Mouse (Mus musculus): ENCODE data around the gene Atp6v0e. TPM values are rescaled to one million over a fixed set of nuclear protein-coding genes. Genes with fewer than 3 reads are reported as not detected.

The Atp6v0e gene
- polyA plus RNA-seq, 1 experiment from 2014 or later = 136 TPM

- Histone ChIP-seq H3K4me2 (ENCODE audit: low read depth, low read length) (no peak overlapping the region), H3K27me3 (ENCODE audit: control insufficient read depth, insufficient read depth, low read depth, low read length) (no peaks in the 10 kb centered on the region), H3K36me3 (ENCODE audit: control insufficient read depth, insufficient read depth) (peaks cover 5% of the 10 kb centered on the region), H3K9me3 (replicated peaks; ENCODE audit: control insufficient read depth, low read length) (no peaks in the 10 kb centered on the region), H3K4me3 (ENCODE audit: low read depth, low read length) (no peak overlapping the region), H3K4me1 (ENCODE audit: control insufficient read depth, low read depth, low read length) (no peaks in the 10 kb centered on the region; the same call in 1 of the 2 replicates), H3K27ac (ENCODE audit: low read length) (no peak overlapping the region), H3K9ac (ENCODE audit: low read depth, low read length) (no peak overlapping the region)
- 77% methylated on average over 9 of the region's 9 CpGs for WGBS (ENCODE audit: insufficient replicate concordance)
- no peak for ATAC-seq (ENCODE audit: low read depth)
Observed at GRCm38 (mm10) chr17:26644509-26645410, 18.3 kb upstream of the Atp6v0e start.

DNA sequence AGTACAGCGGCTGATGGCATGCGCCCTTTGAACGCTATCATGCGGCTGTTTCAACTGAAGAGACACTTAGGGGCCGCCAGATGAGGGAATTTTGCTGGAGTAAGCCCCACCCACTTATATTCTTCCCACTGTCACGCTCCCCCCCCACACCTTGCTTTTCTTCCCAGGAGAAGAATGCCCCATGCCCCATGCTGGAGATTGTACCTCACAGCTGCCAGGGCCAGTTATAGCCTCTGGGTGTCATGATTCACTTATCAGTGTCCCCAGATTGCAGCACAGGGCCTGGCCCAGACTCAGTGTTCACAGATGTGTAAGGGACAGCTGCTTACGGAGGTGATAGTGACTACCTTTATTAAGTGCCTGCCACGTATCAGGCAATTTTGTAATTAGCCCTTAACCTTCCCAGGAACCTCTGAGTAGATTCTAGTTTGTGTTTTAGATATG is 17.6 kb upstream of the Atp6v0e start:
- no peak overlapping the region for H3K27ac ChIP-seq (ENCODE audit: low read length)
- peaks cover 5% of the 10 kb centered on the region for H3K36me3 ChIP-seq (ENCODE audit: control insufficient read depth, insufficient read depth)
- no peaks in the 10 kb centered on the region for H3K27me3 ChIP-seq (ENCODE audit: control insufficient read depth, insufficient read depth, low read depth, low read length)
- no peak overlapping the region for H3K4me2 ChIP-seq (ENCODE audit: low read depth, low read length)
- ATAC-seq (ENCODE audit: low read depth) = no peak
- no peaks in the 10 kb centered on the region; the same call in 1 of the 2 replicates for H3K4me1 ChIP-seq (ENCODE audit: control insufficient read depth, low read depth, low read length)
- WGBS (ENCODE audit: insufficient replicate concordance) = 61% methylated on average over 8 of the region's 8 CpGs
- H3K9ac ChIP-seq (ENCODE audit: low read depth, low read length) = no peak overlapping the region
- H3K9me3 ChIP-seq (replicated peaks; ENCODE audit: control insufficient read depth, low read length) = no peaks in the 10 kb centered on the region
- H3K4me3 ChIP-seq (ENCODE audit: low read depth, low read length) = no peak overlapping the region

DNA sequence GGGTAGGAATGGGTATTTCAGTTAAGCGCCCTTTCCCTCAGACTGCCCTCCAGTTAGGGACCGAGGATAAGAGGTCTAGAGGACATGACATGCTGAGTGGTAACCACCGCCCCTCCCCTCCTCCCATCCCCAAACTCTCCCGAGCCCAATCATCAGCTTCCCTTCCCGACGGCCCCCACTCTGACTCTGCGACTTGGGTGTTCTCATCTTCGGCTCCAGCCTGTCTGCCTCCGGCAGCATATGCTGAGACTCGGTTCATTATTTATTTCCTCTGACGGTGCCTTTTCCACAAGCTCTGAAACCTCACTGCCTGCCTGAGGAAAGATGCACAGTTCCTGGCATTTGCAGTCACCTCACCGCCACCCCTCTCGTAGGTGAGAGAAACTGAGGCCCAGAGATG is 15.7 kb upstream of the Atp6v0e start:
- no peak overlapping the region for H3K27ac ChIP-seq (ENCODE audit: low read length)
- H3K4me3 ChIP-seq (ENCODE audit: low read depth, low read length) = no peak overlapping the region
- no peaks in the 10 kb centered on the region for H3K9me3 ChIP-seq (replicated peaks; ENCODE audit: control insufficient read depth, low read length)
- no peaks in the 10 kb centered on the region for H3K27me3 ChIP-seq (ENCODE audit: control insufficient read depth, insufficient read depth, low read depth, low read length)
- 68% methylated on average over 13 of the region's 13 CpGs for WGBS (ENCODE audit: insufficient replicate concordance)
- H3K4me1 ChIP-seq (ENCODE audit: control insufficient read depth, low read depth, low read length) = no peaks in the 10 kb centered on the region; the same call in 1 of the 2 replicates
- H3K9ac ChIP-seq (ENCODE audit: low read depth, low read length) = no peak overlapping the region
- peak; percentile 5; the same call in 1 of the 2 replicates for ATAC-seq (ENCODE audit: low read depth)
- H3K4me2 ChIP-seq (ENCODE audit: low read depth, low read length) = no peak overlapping the region
- no peaks in the 10 kb centered on the region; the same call in 1 of the 2 replicates for H3K36me3 ChIP-seq (ENCODE audit: control insufficient read depth, insufficient read depth)

GRCm38 (mm10) chr17:26649565-26649964 is 13.5 kb upstream of the Atp6v0e start:
- H3K4me1 ChIP-seq (ENCODE audit: control insufficient read depth, low read depth, low read length) = no peaks in the 10 kb centered on the region; the same call in 1 of the 2 replicates
- H3K36me3 ChIP-seq (ENCODE audit: control insufficient read depth, insufficient read depth) = peaks cover 4% of the 10 kb centered on the region
- H3K9ac ChIP-seq (ENCODE audit: low read depth, low read length) = no peak overlapping the region
- no peaks in the 10 kb centered on the region for H3K9me3 ChIP-seq (replicated peaks; ENCODE audit: control insufficient read depth, low read length)
- no peaks in the 10 kb centered on the region for H3K27me3 ChIP-seq (ENCODE audit: control insufficient read depth, insufficient read depth, low read depth, low read length)
- 64% methylated on average over 4 of the region's 4 CpGs for WGBS (ENCODE audit: insufficient replicate concordance)
- ATAC-seq (ENCODE audit: low read depth) = no peak
- H3K27ac ChIP-seq (ENCODE audit: low read length) = no peak overlapping the region
- H3K4me3 ChIP-seq (ENCODE audit: low read depth, low read length) = no peak overlapping the region
- H3K4me2 ChIP-seq (ENCODE audit: low read depth, low read length) = no peak overlapping the region

GRCm38 (mm10) chr17:26650451-26651363 is 12.3 kb upstream of the Atp6v0e start:
- H3K27ac ChIP-seq (ENCODE audit: low read length) = no peak overlapping the region
- WGBS (ENCODE audit: insufficient replicate concordance) = 76% methylated on average over 14 of the region's 14 CpGs
- H3K4me3 ChIP-seq (ENCODE audit: low read depth, low read length) = no peak overlapping the region
- no peak overlapping the region for H3K9ac ChIP-seq (ENCODE audit: low read depth, low read length)
- no peaks in the 10 kb centered on the region for H3K4me1 ChIP-seq (ENCODE audit: control insufficient read depth, low read depth, low read length)
- H3K36me3 ChIP-seq (ENCODE audit: control insufficient read depth, insufficient read depth) = peaks cover 4% of the 10 kb centered on the region
- H3K27me3 ChIP-seq (ENCODE audit: control insufficient read depth, insufficient read depth, low read depth, low read length) = no peaks in the 10 kb centered on the region
- H3K9me3 ChIP-seq (replicated peaks; ENCODE audit: control insufficient read depth, low read length) = no peaks in the 10 kb centered on the region
- no peak for ATAC-seq (ENCODE audit: low read depth)
- H3K4me2 ChIP-seq (ENCODE audit: low read depth, low read length) = no peak overlapping the region

DNA sequence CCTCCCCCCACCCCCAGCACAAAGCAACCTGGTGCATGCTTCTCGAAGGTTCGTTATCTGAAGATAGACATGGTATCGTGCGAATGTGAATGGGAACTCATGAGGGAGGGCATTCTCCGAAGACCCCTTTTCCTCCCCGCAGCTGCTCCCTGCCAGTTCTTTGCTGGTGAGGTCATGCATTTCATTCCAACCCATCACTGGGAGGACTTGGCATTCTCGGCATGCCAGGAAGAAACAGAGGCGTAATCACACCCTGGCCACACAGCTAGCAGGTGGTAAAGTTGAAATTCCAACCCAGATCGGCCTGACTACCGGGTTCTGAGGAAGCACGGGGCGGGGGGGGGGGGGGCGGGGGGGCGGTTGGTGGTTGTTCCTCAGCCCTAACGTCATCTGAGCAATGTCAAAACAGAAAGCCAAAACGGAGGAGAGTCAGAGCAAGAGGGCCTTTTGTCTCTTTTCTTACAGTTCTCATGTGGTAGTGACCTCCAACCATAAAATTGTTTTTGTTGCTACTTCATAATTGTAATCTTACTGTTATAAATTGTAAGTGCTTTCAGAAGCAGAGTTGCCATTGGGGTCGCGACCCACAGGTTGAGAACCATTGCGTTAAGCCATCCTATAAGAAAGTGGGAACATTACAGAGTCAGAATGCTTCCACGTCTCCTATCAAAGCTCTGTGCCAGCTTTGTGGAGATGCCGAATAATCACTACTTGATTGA is 4.0 kb upstream of the Atp6v0e start:
- ATAC-seq (ENCODE audit: low read depth) = no peak
- peaks cover 11% of the 10 kb centered on the region for H3K4me1 ChIP-seq (ENCODE audit: control insufficient read depth, low read depth, low read length)
- no peak overlapping the region for H3K4me3 ChIP-seq (ENCODE audit: low read depth, low read length)
- H3K27ac ChIP-seq (ENCODE audit: low read length) = no peak overlapping the region
- H3K9me3 ChIP-seq (replicated peaks; ENCODE audit: control insufficient read depth, low read length) = no peaks in the 10 kb centered on the region
- H3K9ac ChIP-seq (ENCODE audit: low read depth, low read length) = no peak overlapping the region
- no peaks in the 10 kb centered on the region for H3K36me3 ChIP-seq (ENCODE audit: control insufficient read depth, insufficient read depth)
- no peaks in the 10 kb centered on the region for H3K27me3 ChIP-seq (ENCODE audit: control insufficient read depth, insufficient read depth, low read depth, low read length)
- WGBS (ENCODE audit: insufficient replicate concordance) = 34% methylated on average over 21 of the region's 21 CpGs
- H3K4me2 ChIP-seq (ENCODE audit: low read depth, low read length) = no peak overlapping the region

DNA sequence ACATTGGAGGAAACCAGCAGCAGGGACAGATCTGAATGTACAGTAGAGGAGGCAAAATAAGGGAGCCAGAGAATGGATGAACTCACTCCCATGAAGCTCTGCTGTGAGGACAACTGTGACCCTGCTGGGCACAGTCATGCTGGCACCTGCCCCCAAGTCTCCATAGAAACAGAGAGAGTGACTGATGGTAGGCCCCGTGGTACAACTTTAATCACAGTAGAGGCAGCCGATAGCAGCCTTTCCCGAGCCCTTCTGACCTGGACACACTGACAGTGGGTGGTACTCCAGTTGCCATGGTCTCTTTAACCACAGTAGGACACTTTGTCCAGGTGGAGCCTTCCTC is 3.5 kb upstream of the Atp6v0e start:
- H3K27ac ChIP-seq (ENCODE audit: low read length) = no peak overlapping the region
- no peak overlapping the region for H3K9ac ChIP-seq (ENCODE audit: low read depth, low read length)
- H3K9me3 ChIP-seq (replicated peaks; ENCODE audit: control insufficient read depth, low read length) = no peaks in the 10 kb centered on the region
- H3K27me3 ChIP-seq (ENCODE audit: control insufficient read depth, insufficient read depth, low read depth, low read length) = no peaks in the 10 kb centered on the region
- no peak overlapping the region for H3K4me2 ChIP-seq (ENCODE audit: low read depth, low read length)
- no peak for ATAC-seq (ENCODE audit: low read depth)
- no peak overlapping the region for H3K4me3 ChIP-seq (ENCODE audit: low read depth, low read length)
- WGBS (ENCODE audit: insufficient replicate concordance) = 64% methylated on average over 3 of the region's 3 CpGs
- H3K36me3 ChIP-seq (ENCODE audit: control insufficient read depth, insufficient read depth) = no peaks in the 10 kb centered on the region
- peaks cover 11% of the 10 kb centered on the region for H3K4me1 ChIP-seq (ENCODE audit: control insufficient read depth, low read depth, low read length)

DNA sequence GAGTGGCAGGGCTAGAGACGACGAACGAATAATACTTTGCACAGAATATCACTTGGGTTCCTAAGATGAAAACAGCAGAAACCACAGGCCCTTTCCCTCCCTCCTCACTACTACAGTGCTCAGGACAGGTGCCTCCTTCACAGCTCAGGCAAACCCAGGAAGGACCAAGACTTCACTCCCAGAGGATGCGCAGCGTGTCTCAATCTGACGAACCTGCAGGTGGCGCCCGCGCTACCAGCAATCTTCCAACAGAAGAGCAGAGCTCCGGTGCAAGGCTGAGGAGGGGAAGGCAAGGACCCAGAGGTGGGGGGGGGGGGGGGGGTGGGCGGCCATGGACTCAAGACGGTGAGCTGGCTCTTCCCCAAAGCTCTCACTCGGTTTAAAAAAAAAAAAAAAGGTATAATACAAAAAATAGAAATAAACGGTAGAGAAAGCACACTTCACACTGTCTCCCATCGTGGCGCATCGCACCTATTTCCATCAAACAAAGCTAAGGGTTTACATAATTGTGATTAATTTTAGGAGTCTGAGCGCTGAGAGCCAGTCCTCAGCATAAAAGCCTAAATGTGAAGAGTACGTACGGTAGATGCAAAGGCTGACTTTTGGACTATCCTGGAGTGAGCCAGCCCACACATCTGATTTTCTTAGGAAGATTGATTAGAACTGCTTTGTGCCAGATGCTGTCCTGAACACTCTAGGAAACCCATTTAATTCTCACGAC is 2.7 kb upstream of the Atp6v0e start:
- H3K4me3 ChIP-seq (ENCODE audit: low read depth, low read length) = no peak overlapping the region
- H3K9me3 ChIP-seq (replicated peaks; ENCODE audit: control insufficient read depth, low read length) = no peaks in the 10 kb centered on the region
- no peak overlapping the region for H3K27ac ChIP-seq (ENCODE audit: low read length)
- WGBS (ENCODE audit: insufficient replicate concordance) = 27% methylated on average over 20 of the region's 21 CpGs
- H3K9ac ChIP-seq (ENCODE audit: low read depth, low read length) = no peak overlapping the region
- no peaks in the 10 kb centered on the region for H3K27me3 ChIP-seq (ENCODE audit: control insufficient read depth, insufficient read depth, low read depth, low read length)
- no peaks in the 10 kb centered on the region for H3K36me3 ChIP-seq (ENCODE audit: control insufficient read depth, insufficient read depth)
- H3K4me1 ChIP-seq (ENCODE audit: control insufficient read depth, low read depth, low read length) = peaks cover 11% of the 10 kb centered on the region
- peak; percentile 27; the same call in 1 of the 2 replicates for ATAC-seq (ENCODE audit: low read depth)
- no peak overlapping the region for H3K4me2 ChIP-seq (ENCODE audit: low read depth, low read length)

Data from liver, embryonic 16.5 days (tissue).